Mouse (Mus musculus): ENCODE results near the gene C1qtnf2. TPM values are rescaled to one million over a fixed set of nuclear protein-coding genes. Genes with fewer than 3 reads are reported as not detected.
A peak's percentile ranks its signal among the peaks of the same experiment; 100 is the strongest.

Gene C1qtnf2
- polyA plus RNA-seq, 1 experiment from 2014 or later, result 13.4 TPM

DNA sequence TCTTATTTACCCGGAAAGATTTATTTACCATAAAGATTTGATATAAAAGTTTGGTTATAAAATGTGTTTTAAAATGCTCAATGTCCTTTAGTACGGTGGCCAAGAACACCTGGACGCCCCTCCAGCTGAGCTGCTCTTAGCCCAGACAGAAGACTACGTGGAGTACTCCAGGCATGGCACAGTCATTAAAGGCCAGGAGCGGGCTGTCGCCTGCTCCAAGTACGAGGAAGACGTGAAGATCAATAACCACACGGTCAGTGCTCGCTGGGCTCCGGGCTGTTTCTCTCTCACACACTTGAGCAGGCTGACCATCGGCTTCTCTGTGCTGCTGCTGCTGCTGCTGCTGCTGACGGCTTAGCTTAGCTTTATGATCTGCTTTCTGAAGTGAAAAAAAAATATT lies 30.9 kb upstream of the C1qtnf2 start:
- 93% methylated on average over 13 of the region's 13 CpGs for WGBS
- no peak overlapping the region for H3K4me3 ChIP-seq (ENCODE audit: low read length)
- H3K36me3 ChIP-seq (ENCODE audit: control insufficient read depth, insufficient read depth, low read length), result peaks cover 96% of the 10 kb centered on the region
- no peak overlapping the region for H3K27ac ChIP-seq (ENCODE audit: low read depth, low read length)
- H3K4me2 ChIP-seq (replicated peaks; ENCODE audit: low read depth, low read length), result no peak overlapping the region
- H3K9me3 ChIP-seq (ENCODE audit: control insufficient read depth, low read length), result no peaks in the 10 kb centered on the region
- H3K4me1 ChIP-seq (ENCODE audit: control insufficient read depth, insufficient read depth, low read length), result no peaks in the 10 kb centered on the region
- H3K27me3 ChIP-seq (ENCODE audit: control insufficient read depth, insufficient read depth, low read length), result no peaks in the 10 kb centered on the region
- no peak overlapping the region for H3K9ac ChIP-seq (ENCODE audit: low read depth, low read length)
- ATAC-seq (ENCODE audit: low FRiP score, low TSS enrichment), result no peak

DNA sequence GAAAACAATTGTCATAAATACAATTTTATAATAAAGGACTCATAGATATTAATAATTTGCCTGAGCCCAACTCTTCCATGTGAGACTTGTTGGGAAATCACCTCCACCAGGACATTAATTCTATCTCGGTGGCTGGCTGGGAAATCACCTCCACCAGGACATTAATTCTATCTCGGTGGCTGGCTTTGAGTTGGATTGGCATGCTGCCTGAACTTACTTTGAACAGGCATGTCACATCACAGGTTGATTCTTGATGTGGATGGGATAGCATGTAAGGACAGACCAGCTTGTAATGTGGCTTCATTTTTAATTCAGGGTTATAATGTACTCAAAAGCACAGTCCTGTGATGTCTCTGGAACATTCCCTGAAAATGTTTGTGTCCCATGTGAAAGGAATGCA lies 24.2 kb upstream of the C1qtnf2 start:
- 84% methylated on average over 2 of the region's 2 CpGs for WGBS
- H3K4me1 ChIP-seq (ENCODE audit: control insufficient read depth, insufficient read depth, low read length), result no peaks in the 10 kb centered on the region
- H3K27me3 ChIP-seq (ENCODE audit: control insufficient read depth, insufficient read depth, low read length), result no peaks in the 10 kb centered on the region
- no peak for ATAC-seq (ENCODE audit: low FRiP score, low TSS enrichment)
- H3K36me3 ChIP-seq (ENCODE audit: control insufficient read depth, insufficient read depth, low read length), result peaks cover 28% of the 10 kb centered on the region
- no peak overlapping the region for H3K27ac ChIP-seq (ENCODE audit: low read depth, low read length)
- H3K4me2 ChIP-seq (replicated peaks; ENCODE audit: low read depth, low read length), result no peak overlapping the region
- H3K9me3 ChIP-seq (ENCODE audit: control insufficient read depth, low read length), result no peaks in the 10 kb centered on the region
- H3K9ac ChIP-seq (ENCODE audit: low read depth, low read length), result no peak overlapping the region
- H3K4me3 ChIP-seq (ENCODE audit: low read length), result no peak overlapping the region

DNA sequence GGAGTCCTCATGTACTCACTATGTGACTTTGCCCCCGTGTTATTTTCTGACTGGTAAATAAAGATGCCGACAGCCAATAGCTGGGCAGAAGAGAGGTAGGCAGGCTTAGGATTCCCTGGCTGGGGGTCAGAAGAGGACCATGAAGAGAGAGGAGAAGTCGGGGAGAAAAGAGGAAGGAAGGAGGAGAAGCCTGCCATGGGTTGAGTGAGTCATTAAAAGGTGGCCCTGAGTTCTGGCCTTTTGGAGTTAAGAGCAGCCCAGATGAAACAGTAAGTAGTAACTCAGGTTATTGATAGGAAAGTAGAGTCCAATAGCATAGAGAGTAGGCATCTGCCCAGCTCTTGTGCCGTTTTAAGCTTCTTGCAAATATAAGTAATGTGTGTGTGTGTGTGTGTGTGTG lies 22.8 kb upstream of the C1qtnf2 start:
- no peaks in the 10 kb centered on the region for H3K4me1 ChIP-seq (ENCODE audit: control insufficient read depth, insufficient read depth, low read length)
- no peaks in the 10 kb centered on the region for H3K27me3 ChIP-seq (ENCODE audit: control insufficient read depth, insufficient read depth, low read length)
- H3K4me3 ChIP-seq (ENCODE audit: low read length), result no peak overlapping the region
- H3K27ac ChIP-seq (ENCODE audit: low read depth, low read length), result no peak overlapping the region
- H3K9me3 ChIP-seq (ENCODE audit: control insufficient read depth, low read length), result no peaks in the 10 kb centered on the region
- H3K36me3 ChIP-seq (ENCODE audit: control insufficient read depth, insufficient read depth, low read length), result peaks cover 14% of the 10 kb centered on the region
- ATAC-seq (ENCODE audit: low FRiP score, low TSS enrichment), result no peak
- H3K4me2 ChIP-seq (replicated peaks; ENCODE audit: low read depth, low read length), result no peak overlapping the region
- no peak overlapping the region for H3K9ac ChIP-seq (ENCODE audit: low read depth, low read length)
- 66% methylated on average over 4 of the region's 4 CpGs for WGBS

DNA sequence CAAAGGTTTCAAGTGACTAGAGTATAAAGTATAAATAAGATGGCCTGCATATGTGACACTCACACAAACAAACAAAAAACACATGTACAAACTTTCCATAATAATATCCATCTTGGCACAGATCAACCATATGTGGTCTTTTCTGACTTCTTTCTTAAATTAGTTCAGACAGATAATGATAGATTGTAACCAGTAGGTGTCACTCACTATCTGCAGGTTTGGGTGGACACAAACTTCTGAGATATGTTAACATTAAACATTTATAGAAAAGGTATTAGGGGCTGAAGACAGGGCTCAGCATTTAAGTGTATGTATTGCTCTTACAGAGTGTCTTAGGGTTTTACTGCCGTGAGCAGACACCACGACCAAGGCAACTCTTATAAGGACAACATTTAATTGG lies 21.8 kb upstream of the C1qtnf2 start:
- WGBS, result 64% methylated on average over 2 of the region's 2 CpGs
- Histone ChIP-seq H3K4me3 (ENCODE audit: low read length) (no peak overlapping the region), H3K4me1 (ENCODE audit: control insufficient read depth, insufficient read depth, low read length) (no peaks in the 10 kb centered on the region), H3K9me3 (ENCODE audit: control insufficient read depth, low read length) (no peaks in the 10 kb centered on the region), H3K27me3 (ENCODE audit: control insufficient read depth, insufficient read depth, low read length) (no peaks in the 10 kb centered on the region), H3K27ac (ENCODE audit: low read depth, low read length) (no peak overlapping the region), H3K4me2 (replicated peaks; ENCODE audit: low read depth, low read length) (no peak overlapping the region), H3K36me3 (ENCODE audit: control insufficient read depth, insufficient read depth, low read length) (peaks cover 6% of the 10 kb centered on the region; the same call in 1 of the 2 replicates), H3K9ac (ENCODE audit: low read depth, low read length) (no peak overlapping the region)
- ATAC-seq (ENCODE audit: low FRiP score, low TSS enrichment), result no peak

DNA sequence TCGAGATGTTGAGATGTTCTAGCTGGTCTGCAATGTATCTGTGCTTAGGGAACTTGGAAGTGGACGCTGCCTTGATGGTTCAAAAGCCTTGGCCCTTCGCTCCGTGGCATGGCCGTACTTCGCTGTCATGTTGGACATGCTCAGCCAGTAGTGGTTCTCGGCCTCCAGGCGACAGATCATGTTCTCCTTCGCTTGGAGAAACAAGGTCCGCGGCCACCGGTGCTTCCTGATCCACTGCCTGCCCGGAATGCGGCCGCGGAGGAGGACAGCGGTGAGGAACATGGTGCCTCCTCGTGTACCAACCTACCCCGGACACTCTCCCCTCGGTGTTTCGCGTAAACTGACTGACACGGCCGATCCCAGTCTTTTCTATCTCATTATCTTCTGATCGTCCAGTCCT lies 10.9 kb upstream of the C1qtnf2 start:
- Histone ChIP-seq H3K9me3 (ENCODE audit: control insufficient read depth, low read length) (0 out of 2 replicates have a peak, but pooled peaks cover 3% of the 10 kb centered on the region), H3K4me1 (ENCODE audit: control insufficient read depth, insufficient read depth, low read length) (no peaks in the 10 kb centered on the region), H3K4me3 (ENCODE audit: low read length) (no peak overlapping the region), H3K9ac (ENCODE audit: low read depth, low read length) (no peak overlapping the region), H3K27ac (ENCODE audit: low read depth, low read length) (no peak overlapping the region), H3K4me2 (replicated peaks; ENCODE audit: low read depth, low read length) (no peak overlapping the region), H3K36me3 (ENCODE audit: control insufficient read depth, insufficient read depth, low read length) (no peaks in the 10 kb centered on the region), H3K27me3 (ENCODE audit: control insufficient read depth, insufficient read depth, low read length) (no peaks in the 10 kb centered on the region)
- WGBS, result 93% methylated on average over 25 of the region's 25 CpGs
- ATAC-seq (ENCODE audit: low FRiP score, low TSS enrichment), result no peak

DNA sequence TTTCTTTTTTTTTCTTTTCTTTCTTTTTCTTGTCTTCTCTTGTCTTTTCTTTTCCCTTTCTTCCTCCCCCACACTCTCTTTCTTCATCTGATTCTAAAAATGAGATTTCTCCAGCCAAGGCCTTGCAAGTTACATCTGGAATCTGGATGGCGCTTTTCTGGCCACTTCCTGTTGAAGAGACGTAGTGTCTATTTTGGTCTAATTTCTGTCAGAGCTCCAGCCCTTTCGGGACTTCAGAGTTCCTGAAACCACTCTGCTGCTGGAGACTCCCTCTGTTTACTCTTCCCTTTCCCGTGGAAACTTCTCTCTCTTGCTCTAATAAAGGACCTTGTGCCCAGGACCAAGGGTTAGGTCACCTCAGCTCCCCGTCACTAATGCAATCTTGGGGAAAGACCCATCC lies 4.0 kb upstream of the C1qtnf2 start:
- H3K4me1 ChIP-seq (ENCODE audit: control insufficient read depth, insufficient read depth, low read length), result peaks cover 10% of the 10 kb centered on the region; the same call in 1 of the 2 replicates
- H3K9me3 ChIP-seq (ENCODE audit: control insufficient read depth, low read length), result no peaks in the 10 kb centered on the region
- no peak overlapping the region for H3K4me3 ChIP-seq (ENCODE audit: low read length)
- ATAC-seq (ENCODE audit: low FRiP score, low TSS enrichment), result no peak
- WGBS, result 48% methylated on average over 5 of the region's 5 CpGs
- H3K27me3 ChIP-seq (ENCODE audit: control insufficient read depth, insufficient read depth, low read length), result no peaks in the 10 kb centered on the region
- peak overlapping the region; percentile 62; the same call in 1 of the 2 replicates for H3K27ac ChIP-seq (ENCODE audit: low read depth, low read length)
- H3K9ac ChIP-seq (ENCODE audit: low read depth, low read length), result no peak overlapping the region
- no peaks in the 10 kb centered on the region for H3K36me3 ChIP-seq (ENCODE audit: control insufficient read depth, insufficient read depth, low read length)
- H3K4me2 ChIP-seq (replicated peaks; ENCODE audit: low read depth, low read length), result no peak overlapping the region

DNA sequence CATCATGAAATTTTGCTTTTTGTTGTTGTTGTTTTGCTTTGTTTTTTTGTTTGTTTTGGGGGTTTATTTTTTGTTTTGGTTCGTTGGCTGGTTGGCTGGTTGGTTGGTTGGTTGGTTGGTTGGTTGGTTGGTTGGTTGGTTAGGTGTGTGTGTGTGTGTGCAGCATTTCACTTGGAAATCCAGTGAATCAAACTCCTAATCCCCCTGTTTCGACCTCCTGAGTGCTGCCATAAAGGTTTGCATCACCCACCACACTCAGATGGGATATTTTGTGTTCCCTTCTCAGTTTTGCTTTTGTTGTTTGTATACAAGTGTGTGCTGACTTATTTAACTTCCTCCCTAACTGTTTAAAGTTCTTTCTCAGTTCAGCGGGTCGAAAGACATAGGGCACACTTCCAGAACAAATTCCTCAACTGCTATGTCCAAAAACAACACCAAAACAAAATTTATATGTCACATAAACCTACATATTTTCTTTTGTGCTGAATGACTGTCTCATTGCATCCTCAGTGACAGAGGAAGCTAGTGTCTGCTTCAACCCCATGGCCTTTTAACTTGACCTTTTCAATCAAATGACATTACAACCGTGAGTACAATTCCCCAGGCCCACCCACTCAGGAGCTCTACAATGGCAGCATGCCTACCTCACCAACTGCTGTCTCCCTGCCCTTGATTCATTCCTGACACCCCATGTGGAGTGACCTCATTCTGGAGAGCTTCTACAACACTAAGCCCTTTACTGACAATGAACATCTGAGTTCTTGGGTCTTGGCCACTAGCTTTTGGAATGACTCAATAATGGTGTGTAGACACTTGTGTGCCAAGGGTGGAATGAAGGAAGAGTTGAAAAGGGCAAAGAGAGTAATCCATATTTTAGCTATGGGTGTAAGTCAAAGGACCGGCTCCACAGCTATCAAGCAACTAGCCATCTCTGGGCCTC lies 2.9 kb upstream of the C1qtnf2 start:
- Histone ChIP-seq H3K27me3 (ENCODE audit: control insufficient read depth, insufficient read depth, low read length) (no peaks in the 10 kb centered on the region), H3K27ac (ENCODE audit: low read depth, low read length) (peak overlapping the region; percentile 47; the same call in 1 of the 2 replicates), H3K4me2 (replicated peaks; ENCODE audit: low read depth, low read length) (no peak overlapping the region), H3K9ac (ENCODE audit: low read depth, low read length) (no peak overlapping the region), H3K4me3 (ENCODE audit: low read length) (no peak overlapping the region), H3K36me3 (ENCODE audit: control insufficient read depth, insufficient read depth, low read length) (no peaks in the 10 kb centered on the region), H3K4me1 (ENCODE audit: control insufficient read depth, insufficient read depth, low read length) (peaks cover 11% of the 10 kb centered on the region; the same call in 1 of the 2 replicates), H3K9me3 (ENCODE audit: control insufficient read depth, low read length) (no peaks in the 10 kb centered on the region)
- no peak for ATAC-seq (ENCODE audit: low FRiP score, low TSS enrichment)
- 63% methylated on average over 6 of the region's 6 CpGs for WGBS

DNA sequence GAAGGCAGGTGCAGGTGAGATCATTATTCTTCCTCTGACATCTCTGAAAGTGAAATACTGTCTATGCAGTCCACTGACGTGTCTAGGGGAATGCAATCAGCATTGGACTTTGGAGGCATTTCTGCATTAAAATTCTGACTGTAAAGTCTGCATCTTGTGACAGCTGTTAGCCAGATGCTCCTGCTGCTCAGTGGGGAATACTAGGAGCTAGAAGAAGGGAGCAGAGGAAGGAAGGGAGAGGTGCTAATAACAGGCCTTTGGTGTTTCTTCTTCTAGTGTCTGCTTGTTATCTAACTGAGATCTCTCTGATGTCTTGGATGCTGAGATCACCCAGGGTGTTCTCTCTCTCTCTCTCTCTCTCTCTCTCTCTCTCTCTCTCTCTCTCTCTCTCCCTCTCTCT lies 961 bp upstream of the C1qtnf2 start:
- Histone ChIP-seq H3K9ac (ENCODE audit: low read depth, low read length) (no peak overlapping the region), H3K4me3 (ENCODE audit: low read length) (no peak overlapping the region), H3K27me3 (ENCODE audit: control insufficient read depth, insufficient read depth, low read length) (no peaks in the 10 kb centered on the region), H3K36me3 (ENCODE audit: control insufficient read depth, insufficient read depth, low read length) (no peaks in the 10 kb centered on the region), H3K9me3 (ENCODE audit: control insufficient read depth, low read length) (no peaks in the 10 kb centered on the region), H3K27ac (ENCODE audit: low read depth, low read length) (no peak overlapping the region), H3K4me1 (ENCODE audit: control insufficient read depth, insufficient read depth, low read length) (peaks cover 11% of the 10 kb centered on the region; the same call in 1 of the 2 replicates), H3K4me2 (replicated peaks; ENCODE audit: low read depth, low read length) (no peak overlapping the region)
- no peak for ATAC-seq (ENCODE audit: low FRiP score, low TSS enrichment)
- WGBS, result 56% methylated on average over 1 of the region's 1 CpGs

DNA sequence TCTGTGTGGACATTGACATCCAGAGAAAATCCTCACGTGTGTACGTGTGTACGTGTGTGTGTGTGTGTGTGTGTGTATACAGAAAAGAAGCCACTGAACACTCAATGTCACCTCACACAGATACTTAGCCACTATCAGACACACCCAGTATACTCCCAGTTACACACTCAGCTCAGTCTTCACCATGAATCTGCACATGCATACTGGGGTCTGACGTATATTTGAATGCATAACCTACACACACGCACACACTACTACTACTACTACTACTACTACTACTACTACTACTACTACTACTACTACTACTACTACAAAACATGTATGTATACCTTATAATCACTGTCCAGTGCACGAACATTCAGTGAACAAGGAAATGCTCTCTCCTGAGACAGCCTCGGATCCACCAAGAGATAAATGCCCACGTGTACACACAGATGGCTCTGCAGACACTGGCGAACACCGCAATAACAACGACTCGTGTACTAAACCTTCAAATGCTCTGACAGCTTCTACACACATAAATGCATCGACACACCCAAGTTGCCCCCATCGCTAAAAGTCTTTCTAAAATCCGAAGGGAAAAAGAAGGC lies 346 bp upstream of the C1qtnf2 start:
- Histone ChIP-seq H3K4me1 (ENCODE audit: control insufficient read depth, insufficient read depth, low read length) (peaks cover 11% of the 10 kb centered on the region; the same call in 1 of the 2 replicates), H3K36me3 (ENCODE audit: control insufficient read depth, insufficient read depth, low read length) (no peaks in the 10 kb centered on the region), H3K9me3 (ENCODE audit: control insufficient read depth, low read length) (no peaks in the 10 kb centered on the region), H3K4me2 (replicated peaks; ENCODE audit: low read depth, low read length) (peak overlapping the region; percentile 42), H3K27ac (ENCODE audit: low read depth, low read length) (no peak overlapping the region), H3K4me3 (ENCODE audit: low read length) (peak overlapping the region; percentile 28; the same call in 1 of the 2 replicates), H3K27me3 (ENCODE audit: control insufficient read depth, insufficient read depth, low read length) (no peaks in the 10 kb centered on the region), H3K9ac (ENCODE audit: low read depth, low read length) (peak overlapping the region; percentile 1; the same call in 1 of the 2 replicates)
- ATAC-seq (ENCODE audit: low FRiP score, low TSS enrichment), result peak; percentile 36; the same call in 1 of the 2 replicates
- 55% methylated on average over 15 of the region's 15 CpGs for WGBS

All from kidney, embryonic 14.5 days (tissue).